ENCODE assay signal across 9 mouse cellular contexts in the genomic region with DNA sequence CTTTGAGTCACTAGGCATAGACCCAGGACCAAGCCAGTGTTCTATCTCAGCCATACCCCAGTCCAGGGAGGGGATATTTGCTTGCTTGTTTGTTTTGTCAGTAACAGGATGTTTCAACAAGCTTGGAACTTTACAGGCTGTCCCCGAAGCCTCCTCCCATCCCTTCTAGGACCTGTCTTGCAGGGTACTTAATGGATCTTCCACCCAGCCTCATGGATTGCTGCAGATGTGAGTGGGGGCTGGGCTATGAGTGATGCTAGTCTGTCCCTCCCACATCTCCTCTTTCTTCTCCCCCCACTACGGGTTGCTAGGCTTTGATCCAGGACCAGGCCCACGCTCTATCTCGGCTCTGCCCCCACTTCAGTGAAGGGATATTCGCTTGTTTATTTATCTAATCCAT. TPM values are rescaled to one million over a fixed set of nuclear protein-coding genes. Genes with fewer than 3 reads are reported as not detected.
DNase-seq lines count a peak whose midpoint lies in the region; ATAC-seq and TF ChIP-seq lines count a peak whose summit lies in the region.
"Had no signal": no experiment of that assay in that cellular context is flagged by ENCODE, and none has a peak within 500 bp of the region (broad histone marks: within the 10 kb centered on the region; RNA-seq: fewer than 3 reads in every experiment).

No protein-coding gene starts in this region.

- no peaks in the 10 kb centered on the region for H3K36me3 ChIP-seq in kidney, embryonic 15.5 days
- H3K36me3 ChIP-seq in embryonic facial prominence, embryonic 15.5 days: no peaks in the 10 kb centered on the region
- H3K36me3 ChIP-seq in thymus, adult 2 months (ENCODE audit: control insufficient read depth, insufficient read depth, low read length): no peaks in the 10 kb centered on the region

- no peak overlapping the region for H3K4me3 ChIP-seq in kidney, embryonic 15.5 days (replicated peaks)
- H3K4me3 ChIP-seq in embryonic facial prominence, embryonic 15.5 days (replicated peaks): no peak overlapping the region
- H3K4me3 ChIP-seq in thymus, adult 2 months (ENCODE audit: control insufficient read depth, insufficient read depth, low read length): no peak overlapping the region

- H3K4me2 ChIP-seq in kidney, embryonic 15.5 days: no peak overlapping the region
- H3K4me2 ChIP-seq in embryonic facial prominence, embryonic 15.5 days (replicated peaks): no peak overlapping the region

- H3K9me3 ChIP-seq in kidney, embryonic 15.5 days (replicated peaks): no peaks in the 10 kb centered on the region
- H3K9me3 ChIP-seq in embryonic facial prominence, embryonic 15.5 days (replicated peaks): no peaks in the 10 kb centered on the region

- no peaks in the 10 kb centered on the region for H3K27me3 ChIP-seq in kidney, embryonic 15.5 days
- no peaks in the 10 kb centered on the region for H3K27me3 ChIP-seq in embryonic facial prominence, embryonic 15.5 days
- no peaks in the 10 kb centered on the region for H3K27me3 ChIP-seq in thymus, adult 2 months (ENCODE audit: control insufficient read depth, insufficient read depth, low read length)

- peak overlapping the region; percentile 74 for H3K27ac ChIP-seq in kidney, embryonic 15.5 days
- peak overlapping the region; percentile 58 for H3K27ac ChIP-seq in embryonic facial prominence, embryonic 15.5 days (replicated peaks)
- no peak overlapping the region for H3K27ac ChIP-seq in thymus, adult 2 months (ENCODE audit: control insufficient read depth, insufficient read depth, low read length)

- peak; percentile 55; the same call in 1 of the 2 replicates for ATAC-seq in kidney, embryonic 15.5 days (replicated peaks; ENCODE audit: low FRiP score)
- ATAC-seq in embryonic facial prominence, embryonic 15.5 days (ENCODE audit: insufficient number of reproducible peaks, low FRiP score, low TSS enrichment, low read depth): no peak
- no peak for ATAC-seq in inflammation-experienced regulatory T-cells, adult 6 months
- ATAC-seq: activated CD4-positive, CD25-positive, alpha-beta regulatory T cell, adult 4 months had no signal

- H3K4me1 ChIP-seq in kidney, embryonic 15.5 days: peaks cover 52% of the 10 kb centered on the region
- H3K4me1 ChIP-seq in embryonic facial prominence, embryonic 15.5 days: peaks cover 57% of the 10 kb centered on the region
- peaks cover 8% of the 10 kb centered on the region for H3K4me1 ChIP-seq in thymus, adult 2 months (replicated peaks; ENCODE audit: control insufficient read depth, insufficient read depth, low read length)

- WGBS in kidney, embryonic 15.5 days: 16% methylated on average over 5 of the region's 5 CpGs
- WGBS in embryonic facial prominence, embryonic 15.5 days: 32% methylated on average over 5 of the region's 5 CpGs
- 80% methylated on average over 5 of the region's 5 CpGs for WGBS in thymus, adult 2 months

- no peak for TF ChIP-seq POLR2A in thymus, adult 2 months (IDR thresholded peaks at IDR 0.05; ENCODE audit: control insufficient read depth, extremely low read depth, insufficient read depth, low read length, poor library complexity)

- H3K9ac ChIP-seq in kidney, embryonic 15.5 days: no peak overlapping the region
- H3K9ac ChIP-seq in embryonic facial prominence, embryonic 15.5 days: no peak overlapping the region

- DNase-seq in kidney, adult 11 months: no peak
- DNase-seq in heart, postnatal 4 days: peak; percentile 54
- DNase-seq in lung, postnatal 36 days: peak; percentile 77
- no peak for DNase-seq in c-Kit-positive CD71-positive TER-119-positive erythroid progenitor cells, embryonic 14.5 days (ENCODE audit: low spot score)
- DNase-seq in thymus, adult 2 months: no peak

- no peak for TF ChIP-seq CTCF in thymus, adult 2 months (IDR thresholded peaks at IDR 0.05; ENCODE audit: borderline replicate concordance, control insufficient read depth, extremely low read depth, insufficient read depth, low read length, poor library complexity)

RNA-seq across cellular contexts. Expression of gene Sec14l1, which starts 16.8 kb away (rescaled TPM):
- polyA plus RNA-seq in kidney, embryonic 15.5 days (2015; fragmentation: Nextera tagmentation; extraction: Ambion mirVana): 66.5 and 69.0 TPM in 2 replicates
- 61.4 and 69.3 TPM in 2 replicates for polyA plus RNA-seq in embryonic facial prominence, embryonic 15.5 days (2015; fragmentation: Nextera tagmentation; extraction: Ambion mirVana)
- total RNA-seq in heart, postnatal 4 days (2021): 10 to 100 TPM; 78.4 to 81.7 TPM
- polyA plus RNA-seq in inflammation-experienced regulatory T-cells, adult 6 months (2017; shearing (Covaris generic)): 10 to 100 TPM; 20.1 to 25.6 (median 21.9) TPM
- polyA plus RNA-seq in thymus, adult 2 months (2012; rRNA removed): 75.6 and 84.8 TPM in 2 replicates

Comparison
In these comparisons a context has a peak if more than half of its experiments do, and no peak if none do; other contexts are left out.
1. DNase-seq: peak in heart, postnatal 4 days (single experiment) and lung, postnatal 36 days (single experiment); none in kidney, adult 11 months (single experiment), c-Kit-positive CD71-positive TER-119-positive erythroid progenitor cells, embryonic 14.5 days (single experiment) and thymus, adult 2 months (single experiment).